Mouse (Mus musculus) effector memory CD4-positive, alpha-beta T cell, adult 7 months (primary cell): ENCODE data around the gene Igll1. TPM values are rescaled to one million over a fixed set of nuclear protein-coding genes. Genes with fewer than 3 reads are reported as not detected.

Experiments
- polyA plus RNA-seq: library from polyadenylated mRNA; unstranded; fragments of 100-300 nt; shearing (Covaris generic); gene quantifications from one replicate; pipeline ENCODE4 v1.2.1, GENCODE M21; 2017

The Igll1 gene
- not detected for polyA plus RNA-seq

DNA sequence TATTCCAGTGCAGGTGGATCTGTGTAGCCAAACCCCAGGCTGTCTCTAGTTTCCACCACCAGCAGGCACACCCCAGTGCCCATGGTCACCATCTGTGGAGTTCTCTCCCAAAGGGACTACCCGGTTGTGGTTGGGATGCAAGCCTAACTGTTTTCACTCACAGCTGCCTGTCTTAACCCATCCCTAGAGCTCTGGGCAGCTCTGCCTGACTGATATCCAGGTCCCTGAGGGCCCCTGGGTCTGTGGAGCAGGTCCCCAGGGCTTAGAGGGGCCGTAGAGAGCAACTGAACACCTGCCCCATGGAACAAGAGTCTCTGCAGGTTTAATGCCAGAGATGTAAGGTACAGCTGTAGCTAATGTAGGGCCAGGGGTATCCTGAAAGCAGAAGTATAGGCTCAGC is at the start of gene Igll1:
Gene Igll1, minus strand, starts transcription at position 8 of the 400 bp plus-strand sequence.

DNA sequence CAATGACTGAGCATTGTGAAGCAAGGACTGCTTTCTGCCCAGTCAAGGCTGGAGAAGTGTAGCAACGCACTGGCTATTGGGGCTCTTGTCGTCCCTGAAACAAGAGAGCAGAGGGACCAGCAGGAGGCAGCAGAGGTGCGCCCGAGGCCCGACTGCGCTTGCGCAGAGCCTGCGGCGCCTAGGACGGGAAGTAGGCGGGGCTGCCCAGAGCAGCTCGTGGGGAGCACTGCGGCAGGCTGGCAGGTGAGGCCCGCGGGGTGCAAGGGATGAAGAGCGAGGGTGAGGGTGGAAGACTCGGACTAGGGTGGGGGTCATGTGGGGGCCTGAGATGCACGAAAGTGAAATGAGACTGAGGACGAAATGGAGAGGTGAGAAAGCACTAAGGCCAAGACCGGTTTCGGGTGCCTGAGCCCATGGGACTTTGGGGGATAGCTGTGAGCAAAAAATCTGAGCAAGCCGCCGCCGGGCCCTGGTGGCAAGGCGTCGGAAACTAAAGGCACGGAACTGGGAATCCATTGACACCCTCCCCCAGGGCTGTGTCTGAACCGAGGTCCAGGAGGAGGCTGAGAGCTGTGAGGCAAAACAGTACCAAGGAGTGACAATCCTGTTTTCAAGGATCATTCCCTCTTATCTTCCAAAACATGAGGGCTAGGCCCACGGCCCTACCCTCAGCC is 32.7 kb upstream of the Igll1 start, which contains the start of gene Ppm1f:
Gene Ppm1f, plus strand, starts transcription at position 88 of the 674 bp plus-strand sequence.

GRCm38 (mm10) chr16:16870617-16871331 is 7.0 kb upstream of the Igll1 start, which contains the start of the genes Top3b and Vpreb1:
Gene Top3b (plus strand): TSS chr16:16870736.
Gene Vpreb1 (minus strand): TSS chr16:16870843.

DNA sequence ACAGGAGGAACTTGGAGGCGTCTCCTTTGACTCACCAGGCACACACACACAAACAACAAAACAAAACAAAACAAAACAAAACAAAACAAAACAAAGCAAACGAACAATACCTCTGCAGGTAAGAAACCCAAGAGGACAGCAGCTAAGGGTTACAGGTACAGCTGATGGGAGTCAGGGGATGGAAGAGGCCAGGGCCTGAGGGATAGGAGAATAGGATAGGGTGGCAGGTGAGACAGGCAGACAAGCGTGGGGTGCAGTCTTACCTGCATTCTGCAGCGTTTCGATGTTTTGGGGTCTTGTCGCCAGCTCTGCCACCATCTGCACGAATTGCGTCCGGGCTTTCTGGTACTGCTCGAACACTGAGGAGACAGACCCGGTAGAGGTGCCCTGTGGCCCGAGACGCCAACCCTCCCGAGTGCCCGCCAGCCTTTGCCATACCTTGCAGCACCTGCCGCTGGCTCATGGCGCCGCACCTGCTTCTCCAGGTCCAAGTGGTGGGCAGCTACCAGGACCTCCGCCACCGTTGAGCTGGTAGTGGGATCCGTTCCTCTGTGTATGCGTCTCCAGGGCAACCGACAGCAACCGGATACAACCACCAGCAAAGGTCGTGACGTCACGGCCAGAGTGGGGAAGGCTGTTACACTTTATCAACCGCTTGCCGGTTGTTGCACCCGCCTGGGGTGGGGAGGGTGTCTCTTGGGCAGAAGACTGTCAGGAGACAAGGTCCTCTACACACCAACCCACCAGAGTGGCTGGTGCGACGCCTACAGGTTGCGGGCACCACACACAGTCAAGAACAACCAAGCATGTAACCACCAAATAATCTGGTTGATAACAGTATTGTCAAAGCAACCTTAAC is 34.8 kb downstream of the Igll1 start, which contains the start of gene Spag6l:
Gene Spag6l, minus strand, starts transcription at position 700 of the 859 bp plus-strand sequence.

Other genes starting within 250 kb of the Igll1 start
- not detected for gene Olfr19, start 187.6 kb downstream of the Igll1 start, polyA plus RNA-seq
- not detected for gene Spag6l, start 34.5 kb downstream of the Igll1 start, polyA plus RNA-seq
- 70.6 TPM for gene Top3b, start 6.8 kb upstream of the Igll1 start, polyA plus RNA-seq
- gene Vpreb1, start 6.9 kb upstream of the Igll1 start, polyA plus RNA-seq, result 1.0 TPM
- 16.8 TPM for gene Ppm1f, start 32.5 kb upstream of the Igll1 start, polyA plus RNA-seq
- 163 TPM for gene Mapk1, start 119.4 kb upstream of the Igll1 start, polyA plus RNA-seq
- 3.4 TPM for gene Ypel1, start 205.7 kb upstream of the Igll1 start, polyA plus RNA-seq
- gene Ppil2, start 247.3 kb upstream of the Igll1 start, polyA plus RNA-seq, result 179 TPM